Mouse (Mus musculus): Measurements from ENCODE around the gene Tcap. TPM values are rescaled to one million over a fixed set of nuclear protein-coding genes. Genes with fewer than 3 reads are reported as not detected.

Tcap gene
- 1,000 to 10,000 TPM; 3,050 to 3,067 TPM for total RNA-seq (2021)
- long read RNA-seq, experiment 1, transcript Tcap-201 (2 exons, 948 nt), result major isoform, 5,179 of 5,363 reads
- long read RNA-seq, experiment 1, partial matches to known transcripts, result 0 of 5,363 reads
- long read RNA-seq, experiment 1, other reads (novel, unspliced or antisense), result 184 of 5,363 reads
- long read RNA-seq, experiment 2, transcript Tcap-201 (2 exons, 948 nt), result major isoform, 9,474 of 9,901 reads
- long read RNA-seq, experiment 2, partial matches to known transcripts, result 2 of 9,901 reads
- long read RNA-seq, experiment 2, other reads (novel, unspliced or antisense), result 425 of 9,901 reads

DNA sequence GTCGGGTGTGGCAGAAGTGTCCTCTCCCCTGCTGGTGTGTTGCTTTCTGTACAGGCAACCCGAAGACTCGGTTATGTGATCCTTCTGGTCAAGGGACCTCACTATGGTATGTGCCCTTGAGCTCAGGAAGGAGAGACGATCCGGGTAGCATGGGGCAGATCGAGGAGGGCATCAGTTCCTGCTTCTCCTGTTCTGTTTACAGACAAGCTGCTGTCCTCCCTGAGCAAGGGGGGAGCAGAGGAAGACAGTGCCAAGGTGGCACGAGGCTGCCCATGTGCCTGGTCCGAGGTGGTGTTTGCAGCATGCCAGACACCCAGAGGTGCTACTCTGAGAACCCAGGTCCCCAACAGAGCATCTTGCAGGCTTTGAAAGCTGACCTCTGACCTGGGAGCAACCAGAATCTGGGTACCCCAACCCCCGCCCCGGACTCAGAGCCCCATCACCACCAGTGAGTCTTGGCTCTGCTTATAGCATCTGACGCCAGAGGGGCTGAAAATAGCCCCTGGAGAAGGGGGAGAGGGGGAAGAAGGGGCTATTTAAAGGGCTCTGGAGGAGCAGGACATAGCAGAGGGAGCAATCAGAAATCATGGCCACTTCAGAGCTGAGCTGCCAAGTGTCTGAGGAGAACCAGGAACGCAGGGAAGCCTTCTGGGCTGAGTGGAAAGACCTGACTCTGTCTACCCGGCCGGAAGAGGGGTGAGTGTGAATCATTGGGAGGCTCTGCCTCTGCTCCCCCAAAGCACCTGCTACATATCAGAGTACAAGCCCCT lies at the start of gene Tcap:
Gene Tcap, plus strand, starts transcription at position 551 of the 770 bp plus-strand sequence.
- Histone ChIP-seq H3K27ac (peak within 1 kb of the TSS; percentile 98), H3K4me3 (peak within 1 kb of the TSS; percentile 88)
- peak; percentile 87 for DNase-seq
- intact Hi-C loops (cut with DNase I), result no loop called here
- TF ChIP-seq CTCF (IDR thresholded peaks at IDR 0.05), result peak; percentile 23; the same call in 1 of the 2 replicates

DNA sequence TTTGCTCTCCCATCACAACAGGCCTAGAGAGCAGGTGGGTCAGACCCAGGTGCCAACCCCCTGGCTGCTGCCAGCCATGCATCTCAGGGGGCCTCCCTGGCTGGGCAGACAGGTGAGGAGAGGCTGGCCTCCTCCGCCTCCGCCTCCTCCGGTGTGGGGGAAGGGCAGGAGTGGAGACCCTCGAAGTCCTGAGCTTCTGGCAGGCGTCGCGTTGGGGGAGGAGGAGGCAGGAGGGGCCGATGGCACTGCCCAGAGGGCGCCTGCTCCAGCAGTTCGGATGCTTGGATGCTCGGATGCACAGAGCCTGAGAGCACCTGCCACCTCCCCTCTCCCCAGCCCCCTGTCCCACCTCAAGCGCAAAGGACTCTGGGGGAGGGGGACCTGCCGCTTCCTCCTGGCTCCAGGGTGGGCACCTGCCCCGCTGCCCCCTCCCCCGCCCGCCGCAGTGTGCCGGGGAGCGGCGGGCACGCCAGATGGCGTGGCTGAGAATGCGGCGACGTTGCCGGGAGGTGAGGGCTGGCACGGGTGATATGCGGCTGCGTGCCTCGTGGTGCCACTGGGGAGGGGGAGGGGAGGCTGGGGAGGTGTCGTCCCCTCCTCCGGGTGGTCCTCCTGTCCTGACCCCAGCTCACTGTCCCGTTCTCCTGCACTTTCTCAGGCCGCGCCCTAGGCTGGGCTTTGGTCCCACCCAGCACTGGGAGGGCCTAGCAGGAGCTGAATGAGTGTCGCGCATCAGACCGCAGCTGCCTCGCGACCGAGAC lies 49.5 kb upstream of the Tcap start:
- H3K27ac ChIP-seq, result no peak overlapping the region
- H3K4me3 ChIP-seq, result no peak overlapping the region
- TF ChIP-seq CTCF (IDR thresholded peaks at IDR 0.05), result no peak
- intact Hi-C loops (cut with DNase I), result no loop called here
- no peak for DNase-seq

DNA sequence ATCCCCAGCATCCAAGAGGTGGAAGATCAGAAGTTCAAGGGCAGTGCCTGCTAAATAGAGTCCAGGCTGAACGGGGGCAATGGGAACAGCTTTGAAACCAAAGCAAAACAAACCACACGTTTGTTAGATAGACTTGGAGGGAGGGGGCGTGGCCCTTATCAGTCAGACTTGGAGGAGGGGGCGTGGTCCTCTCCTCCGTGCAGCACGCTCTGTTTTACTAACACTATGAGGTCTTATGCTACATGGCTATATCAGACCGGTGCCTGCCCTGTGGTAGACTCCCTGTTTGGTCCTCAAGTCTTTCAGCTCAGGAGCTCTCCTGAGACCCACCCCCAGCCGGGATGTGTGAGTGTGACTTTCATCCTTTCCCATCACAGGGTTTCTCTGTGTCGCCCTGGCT lies 48.4 kb upstream of the Tcap start:
- DNase-seq, result no peak
- intact Hi-C loops (cut with DNase I), result no loop called here
- no peak for TF ChIP-seq CTCF (IDR thresholded peaks at IDR 0.05)
- Histone ChIP-seq H3K4me3 (no peak overlapping the region), H3K27ac (no peak overlapping the region)

DNA sequence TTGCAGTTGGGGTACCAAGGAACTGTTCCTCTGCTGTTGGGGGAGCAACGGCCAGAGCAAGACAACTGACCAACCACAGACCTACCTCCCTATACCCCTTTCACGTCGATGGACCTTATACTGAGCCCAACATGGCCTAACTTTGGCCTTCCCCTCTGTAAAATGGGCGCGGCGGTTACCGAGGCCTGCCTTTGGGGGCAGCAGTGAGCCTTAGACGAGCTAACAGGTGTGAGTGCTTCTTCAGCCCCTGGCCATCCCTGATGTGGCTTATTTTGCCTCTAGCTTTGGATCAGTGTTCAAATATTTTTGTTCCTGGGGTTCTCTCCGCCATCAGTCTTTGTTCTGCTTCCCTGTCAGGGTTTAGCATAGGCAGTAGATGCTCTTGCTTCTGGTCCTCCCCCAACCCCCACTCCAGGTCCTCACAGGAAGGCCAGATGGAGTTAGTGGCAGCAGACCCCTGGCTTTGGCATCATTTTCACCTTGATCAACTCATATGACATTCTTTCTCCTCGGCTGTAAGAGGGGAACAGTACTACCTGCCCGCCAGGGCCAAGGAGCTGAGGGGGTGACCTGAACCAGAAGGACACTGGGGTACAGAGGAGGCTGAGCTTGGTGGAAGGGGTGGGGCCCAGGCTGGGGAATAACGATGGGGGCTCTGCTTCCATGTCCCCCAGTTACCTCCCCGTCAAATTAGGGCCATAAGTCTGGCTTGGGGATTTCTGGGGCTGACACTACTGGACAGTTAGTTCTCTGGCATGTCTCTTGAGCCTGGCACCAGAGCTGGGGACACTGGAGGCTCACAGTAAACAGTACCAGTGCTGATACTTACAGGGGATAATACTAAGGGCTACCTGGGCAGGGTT lies 47.1 kb upstream of the Tcap start:
- no peak overlapping the region for H3K4me3 ChIP-seq
- no peak overlapping the region for H3K27ac ChIP-seq
- TF ChIP-seq CTCF (IDR thresholded peaks at IDR 0.05), result peak; percentile 46
- no peak for DNase-seq
- intact Hi-C loops (cut with DNase I), result no loop called here

DNA sequence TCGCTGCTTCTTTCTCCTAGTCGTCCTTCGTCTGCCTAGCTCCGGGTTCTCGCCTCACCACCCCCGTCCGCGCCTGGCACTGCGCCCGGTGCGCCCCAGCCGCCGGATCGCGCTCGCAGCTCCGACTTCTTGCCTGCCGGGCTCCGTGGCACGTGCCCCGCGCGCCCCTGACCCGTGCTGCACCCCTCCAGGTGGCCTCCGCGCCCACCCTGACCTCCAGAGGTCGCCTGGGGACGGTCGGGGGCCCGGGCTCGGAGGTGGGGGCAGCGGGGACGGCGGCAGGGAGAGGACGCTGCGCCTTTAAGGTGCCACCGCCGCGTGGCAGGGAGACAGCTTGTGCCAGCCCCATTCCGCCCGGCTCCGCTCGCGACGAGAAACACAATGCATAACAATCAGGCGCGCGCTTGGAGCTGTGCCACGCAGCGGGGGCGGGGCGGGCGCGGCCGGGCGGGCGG lies 45.1 kb upstream of the Tcap start:
- Histone ChIP-seq H3K27ac (peak overlapping the region; percentile 24; the same call in 1 of the 2 replicates), H3K4me3 (peak overlapping the region; percentile 78)
- no peak for TF ChIP-seq CTCF (IDR thresholded peaks at IDR 0.05)
- intact Hi-C loops (cut with DNase I), result no loop called here
- DNase-seq, result peak; percentile 58

DNA sequence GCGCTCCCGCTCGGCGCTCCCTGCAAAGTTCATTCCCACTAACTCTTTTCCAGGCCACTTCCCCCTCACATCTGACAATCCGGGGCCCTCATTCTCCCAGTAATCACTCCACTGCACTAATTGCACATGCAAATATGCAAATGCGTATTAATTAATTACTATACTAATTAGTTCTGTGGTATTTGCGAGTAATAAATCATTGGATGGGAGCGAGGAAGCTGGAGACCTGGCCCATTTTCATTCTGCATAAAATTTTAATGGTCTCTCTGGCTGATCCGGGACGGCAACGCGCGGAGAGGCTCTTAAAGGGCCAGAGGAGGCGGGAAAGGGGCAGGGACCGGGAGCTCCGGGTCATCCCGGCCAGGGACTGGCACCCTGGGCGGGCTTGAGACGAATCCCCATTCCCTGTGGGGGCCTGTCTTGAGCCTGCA lies 44.5 kb upstream of the Tcap start:
- DNase-seq, result no peak
- intact Hi-C loops (cut with DNase I), result no loop called here
- Histone ChIP-seq H3K27ac (no peak overlapping the region), H3K4me3 (peak overlapping the region; percentile 78)
- TF ChIP-seq CTCF (IDR thresholded peaks at IDR 0.05), result no peak

DNA sequence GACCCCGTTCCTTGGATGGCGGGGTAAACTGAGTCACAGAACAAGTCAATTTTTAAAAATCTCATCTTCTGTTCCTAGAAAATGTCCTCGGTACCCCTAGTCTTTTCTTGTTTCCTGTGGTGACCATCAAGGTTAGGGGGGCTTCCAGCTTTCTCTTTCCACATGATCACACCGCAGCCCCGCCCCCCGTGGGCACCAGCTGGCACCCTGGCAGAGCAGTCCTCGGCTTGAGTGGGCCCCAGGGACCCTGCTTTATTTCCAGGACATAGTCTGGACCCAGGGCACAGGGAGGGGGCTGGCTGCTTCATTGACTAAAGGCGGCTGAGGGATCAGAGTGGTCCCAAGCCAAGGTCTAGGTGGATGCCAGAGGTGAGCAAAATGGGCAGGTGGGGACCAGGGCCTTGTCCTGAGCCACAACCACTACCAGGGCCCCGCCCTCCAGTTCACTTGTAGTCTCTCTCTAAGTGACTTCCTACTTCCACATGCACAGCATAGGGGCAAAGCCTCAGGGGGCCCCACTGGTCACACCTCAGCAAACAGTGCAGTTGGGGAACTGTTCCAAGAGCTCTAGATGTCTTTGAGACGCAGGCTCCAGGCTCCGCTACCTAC lies 43.8 kb upstream of the Tcap start:
- intact Hi-C loops (cut with DNase I), result loop anchor here (5.0 to 10.0 kb wide), 2 partner anchors 118 to 255 kb away; partner anchors contain the start of gene Lrrc3c
- DNase-seq, result no peak
- TF ChIP-seq CTCF (IDR thresholded peaks at IDR 0.05), result no peak
- no peak overlapping the region for H3K27ac ChIP-seq
- H3K4me3 ChIP-seq, result peak overlapping the region; percentile 78

DNA sequence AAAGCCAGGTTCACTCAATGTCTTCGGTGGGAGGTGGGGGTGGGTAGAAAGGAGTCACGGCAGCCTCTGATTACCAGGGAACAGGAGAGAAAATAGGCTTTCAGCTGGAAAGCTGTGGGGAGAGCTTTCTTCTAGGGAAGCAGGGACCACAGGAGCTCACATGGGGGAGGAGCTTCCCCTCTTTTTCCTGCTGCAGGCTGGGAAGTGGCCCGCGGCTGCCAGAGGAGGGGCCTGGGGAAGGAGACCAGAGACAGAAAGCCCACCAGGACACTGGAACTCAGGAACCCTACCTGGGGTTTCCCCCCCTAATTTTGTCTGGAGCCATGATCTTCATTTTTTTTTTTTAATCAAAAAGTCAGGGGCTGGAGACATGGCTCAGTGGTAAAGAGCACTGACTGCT lies 43.0 kb upstream of the Tcap start:
- DNase-seq, result no peak

DNA sequence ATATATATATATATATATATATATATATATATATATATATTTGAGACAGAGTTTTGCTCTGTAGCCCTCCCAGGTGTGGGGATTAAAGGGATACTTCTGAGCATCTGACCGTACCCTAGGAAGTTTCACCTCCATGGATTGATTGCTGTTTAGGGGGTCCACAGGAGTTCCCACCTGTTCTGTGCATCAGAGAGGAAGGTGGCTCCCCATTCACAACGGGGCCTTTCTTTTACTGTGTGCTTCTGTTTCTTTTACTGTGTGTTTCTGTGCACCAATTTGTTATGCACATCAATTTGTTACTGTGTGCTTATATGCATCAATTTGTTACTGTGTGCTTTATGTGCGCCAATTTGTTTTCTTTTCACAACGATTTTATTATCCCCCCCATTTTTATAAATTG lies 42.4 kb upstream of the Tcap start:
- Histone ChIP-seq H3K27ac (no peak overlapping the region), H3K4me3 (no peak overlapping the region)
- no peak for TF ChIP-seq CTCF (IDR thresholded peaks at IDR 0.05)
- no peak for DNase-seq
- intact Hi-C loops (cut with DNase I), result loop anchor here (5.0 to 10.0 kb wide), 2 partner anchors 116 to 254 kb away; partner anchors contain the start of gene Lrrc3c

More for the DNA sequence above, 43.0 kb upstream of the Tcap start:
- H3K4me3 ChIP-seq, result no peak overlapping the region
- TF ChIP-seq CTCF (IDR thresholded peaks at IDR 0.05), result no peak
- no peak overlapping the region for H3K27ac ChIP-seq
- intact Hi-C loops (cut with DNase I), result loop anchor here (5.0 to 10.0 kb wide), 2 partner anchors 117 to 254 kb away; partner anchors contain the start of gene Lrrc3c

DNA sequence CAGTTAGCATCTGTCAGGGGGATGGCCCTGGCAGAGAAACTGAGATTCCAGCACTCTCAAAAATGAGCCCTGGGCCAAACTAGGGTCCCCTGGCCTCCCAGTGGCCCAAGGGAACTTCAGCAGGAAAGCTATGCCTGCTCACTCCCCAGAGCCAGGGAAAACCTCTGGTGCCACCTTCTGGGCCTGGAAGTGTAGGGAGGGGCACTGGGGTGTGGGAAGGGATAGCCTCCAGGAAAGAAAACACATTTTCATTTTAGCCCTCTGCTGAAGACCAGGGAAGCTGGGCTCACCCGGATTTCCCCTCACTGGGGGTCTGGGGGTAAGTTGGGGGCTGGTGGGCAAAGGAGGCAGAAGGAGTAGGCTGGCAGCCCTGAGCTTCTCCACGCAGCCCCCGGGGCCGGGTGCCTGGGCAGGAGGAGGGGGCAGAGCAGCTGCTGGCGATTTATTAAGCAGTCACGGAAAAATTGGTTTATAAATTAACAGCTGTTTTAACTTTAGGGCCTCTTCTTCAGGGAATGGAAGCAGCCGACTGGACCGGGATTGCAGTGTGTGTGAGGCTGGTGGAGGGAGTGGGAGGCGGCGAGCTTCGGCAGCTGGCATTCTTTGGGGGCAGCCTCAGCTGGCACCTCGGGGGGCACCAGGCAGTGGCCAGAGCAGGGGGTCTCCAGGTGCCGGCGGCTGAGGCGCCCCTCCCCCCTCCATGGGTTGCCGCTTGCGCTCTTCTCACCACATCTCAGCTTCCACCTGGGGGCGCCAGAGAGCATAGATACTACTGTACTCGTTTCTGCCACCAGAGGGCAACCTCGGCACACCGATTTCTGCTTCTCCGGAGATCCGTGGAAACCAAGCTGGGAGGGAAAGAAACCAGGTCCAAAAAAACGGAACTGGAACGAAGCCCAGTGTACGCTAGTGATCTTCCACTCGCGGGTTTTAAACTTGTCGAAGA lies 41.3 kb upstream of the Tcap start:
- peak overlapping the region; percentile 65 for H3K4me3 ChIP-seq
- H3K27ac ChIP-seq, result no peak overlapping the region
- DNase-seq, result peak; percentile 89
- intact Hi-C loops (cut with DNase I), result loop anchor here (1.0 to 10.0 kb wide), 4 partner anchors 49 to 253 kb away; partner anchors contain the start of gene Lrrc3c
- no peak for TF ChIP-seq CTCF (IDR thresholded peaks at IDR 0.05)

All from gastrocnemius, adult 2 months (tissue).